Mouse (Mus musculus) G1E (cell line): ENCODE measurements around the gene Rasal1.

Source experiments
- CTCF ChIP-seq: IDR thresholded peaks from 2 replicates; pipeline ENCODE4 v1.5.1; 2012; ENCODE audit warnings: low read depth, low read length, inconsistent platforms, mixed read lengths
- GATA1 ChIP-seq: IDR thresholded peaks from 2 replicates; pipeline ENCODE4 v1.6.1; 2012; ENCODE audit warnings: borderline replicate concordance, low read length, inconsistent platforms, mixed read lengths
- GATA2 ChIP-seq: IDR thresholded peaks from 2 replicates; pipeline ENCODE4 v1.6.1; 2012; ENCODE audit warnings: low read depth, low read length, inconsistent platforms, borderline replicate concordance
- POLR2AphosphoS5 ChIP-seq: IDR thresholded peaks from 2 replicates; pipeline ENCODE4 v1.6.1; 2012; ENCODE audit warnings: low read depth, low read length, inconsistent platforms; ENCODE audit not compliant: insufficient replicate concordance
- TAL1 ChIP-seq: conservative IDR thresholded peaks from 2 replicates; pipeline ENCODE4 v1.6.1; 2012; ENCODE audit warnings: low read depth, low read length, inconsistent platforms, mixed read lengths

DNA sequence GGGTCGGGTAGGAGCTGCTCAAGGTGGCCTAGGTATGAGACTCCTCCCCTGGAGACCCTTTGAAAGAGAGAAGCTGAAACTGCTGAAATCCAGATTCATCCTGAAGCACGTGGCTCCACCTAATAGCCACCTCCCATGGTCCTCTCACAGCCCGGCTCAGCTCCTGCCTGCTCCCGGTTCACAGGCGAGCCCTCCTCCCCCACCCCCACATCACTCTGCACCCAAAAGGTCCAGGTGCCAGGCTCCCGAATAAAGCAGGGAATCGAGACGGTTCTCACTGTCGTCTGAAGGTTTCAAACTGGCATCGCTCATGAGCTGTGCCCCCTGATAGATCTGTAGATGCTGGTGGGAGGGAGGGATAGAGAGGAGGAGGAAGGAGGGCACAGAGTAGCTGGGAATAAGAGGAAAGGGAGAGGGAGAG is 43.4 kb upstream of the Rasal1 start:
- TF ChIP-seq CTCF (no peak), TAL1 (no peak), GATA1 (no peak), POLR2AphosphoS5 (no peak), GATA2 (no peak)
